Mouse (Mus musculus) forebrain, embryonic 12.5 days (tissue): ENCODE data around the gene Tshb. TPM values are rescaled to one million over a fixed set of nuclear protein-coding genes. Genes with fewer than 3 reads are reported as not detected.

ENCODE experiments used
- ATAC-seq: fragments of 200-750 bp; cut with Nextera tagmentation; 2 replicates; pipeline ENCODE4 v1.8.0; 2017; ENCODE audit warnings: moderate TSS enrichment; ENCODE audit not compliant: low FRiP score
- H3K27ac ChIP-seq: fragments of 300-500 bp; sonication (generic); 2 replicates; pipeline ENCODE4 v1.5.1; 2016; ENCODE audit warnings: mild to moderate bottlenecking
- H3K27me3 ChIP-seq: fragments of 300-500 bp; sonication (generic); 2 replicates; pipeline ENCODE4 v1.6.1; 2016; ENCODE audit warnings: mild to moderate bottlenecking
- H3K36me3 ChIP-seq: fragments of 300-500 bp; sonication (generic); replicated peaks from 2 replicates; pipeline ENCODE4 v1.6.1; 2016; ENCODE audit warnings: mild to moderate bottlenecking
- H3K4me1 ChIP-seq: fragments of 300-500 bp; sonication (generic); 2 replicates; pipeline ENCODE4 v1.6.1; 2016
- H3K4me2 ChIP-seq: fragments of 300-500 bp; sonication (generic); 2 replicates; pipeline ENCODE4 v1.6.1; 2016; ENCODE audit warnings: mild to moderate bottlenecking, moderate library complexity
- H3K4me3 ChIP-seq: fragments of 300-500 bp; sonication (generic); replicated peaks from 2 replicates; pipeline ENCODE4 v1.5.1; 2016; ENCODE audit warnings: mild to moderate bottlenecking
- H3K9ac ChIP-seq: fragments of 300-500 bp; sonication (generic); 2 replicates; pipeline ENCODE4 v1.6.1; 2016; ENCODE audit warnings: mild to moderate bottlenecking
- H3K9me3 ChIP-seq: fragments of 300-500 bp; sonication (generic); 2 replicates; pipeline ENCODE4 v1.6.1; 2016
- WGBS: fragments of 180-500 bp; shearing (Covaris S2); methylation state at CpG from one replicate; pipeline ENCODE4 v1.1.7; 2016; 5-methylcytosine and 5-hydroxymethylcytosine counted together
- polyA plus RNA-seq: library from polyadenylated mRNA; unstranded; fragments of >200 nt; fragmentation: Nextera tagmentation; extraction: Ambion mirVana; gene quantifications from 2 replicates; pipeline ENCODE4 v1.2.1, GENCODE M21; 2016

Gene Tshb
- polyA plus RNA-seq: 0.05 and 0.06 TPM in 2 replicates

- no peaks in the 10 kb centered on the region for H3K4me1 ChIP-seq
- ATAC-seq: no peak
- H3K9ac ChIP-seq: no peak within 1 kb of the TSS
- H3K4me3 ChIP-seq: no peak within 1 kb of the TSS
- no peak within 1 kb of the TSS for H3K27ac ChIP-seq
- no peaks in the 10 kb centered on the region for H3K27me3 ChIP-seq
- no peaks in the 10 kb centered on the region for H3K36me3 ChIP-seq
- H3K4me2 ChIP-seq: no peak within 1 kb of the TSS
- 82% methylated on average over 2 of the region's 2 CpGs for WGBS
- no peaks in the 10 kb centered on the region for H3K9me3 ChIP-seq
These were observed at the start of gene Tshb for GRCm38 (mm10) chr3:102782618-102783017. TSS of gene Tshb (minus strand) at chr3:102782718.

GRCm38 (mm10) chr3:102803937-102804336 lies 21.4 kb upstream of the Tshb start:
- H3K9ac ChIP-seq: no peak overlapping the region
- WGBS: 8% methylated on average over 3 of the region's 3 CpGs
- no peaks in the 10 kb centered on the region for H3K9me3 ChIP-seq
- H3K27me3 ChIP-seq: no peaks in the 10 kb centered on the region
- no peak overlapping the region for H3K4me3 ChIP-seq
- no peak overlapping the region for H3K27ac ChIP-seq
- H3K4me1 ChIP-seq: no peaks in the 10 kb centered on the region
- no peak for ATAC-seq
- no peak overlapping the region for H3K4me2 ChIP-seq
- no peaks in the 10 kb centered on the region for H3K36me3 ChIP-seq

DNA sequence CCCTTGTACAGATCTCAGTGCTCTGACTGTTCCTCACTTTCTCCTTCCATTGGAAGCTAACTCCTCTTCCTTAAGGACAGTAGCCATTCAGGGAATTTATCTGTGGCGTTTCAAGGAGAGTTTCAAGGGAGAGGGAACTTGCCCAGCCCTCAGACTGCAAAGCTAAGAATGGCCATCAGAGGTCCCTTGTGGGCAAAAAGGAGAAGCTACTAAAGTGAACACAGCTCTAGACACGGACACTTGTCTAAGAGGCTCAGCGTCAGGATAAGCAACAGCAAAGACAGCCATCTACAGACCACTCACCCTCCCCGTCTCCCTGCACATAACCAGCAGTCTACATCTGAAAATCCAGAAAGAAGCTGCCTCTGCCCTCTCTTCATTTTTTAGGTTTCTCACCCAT lies 4.9 kb upstream of the Tshb start:
- Histone ChIP-seq H3K9me3 (no peaks in the 10 kb centered on the region), H3K9ac (no peak overlapping the region), H3K36me3 (no peaks in the 10 kb centered on the region), H3K4me2 (no peak overlapping the region), H3K27ac (no peak overlapping the region), H3K4me1 (no peaks in the 10 kb centered on the region), H3K27me3 (no peaks in the 10 kb centered on the region), H3K4me3 (no peak overlapping the region)
- ATAC-seq: no peak
- WGBS: 51% methylated on average over 4 of the region's 4 CpGs

DNA sequence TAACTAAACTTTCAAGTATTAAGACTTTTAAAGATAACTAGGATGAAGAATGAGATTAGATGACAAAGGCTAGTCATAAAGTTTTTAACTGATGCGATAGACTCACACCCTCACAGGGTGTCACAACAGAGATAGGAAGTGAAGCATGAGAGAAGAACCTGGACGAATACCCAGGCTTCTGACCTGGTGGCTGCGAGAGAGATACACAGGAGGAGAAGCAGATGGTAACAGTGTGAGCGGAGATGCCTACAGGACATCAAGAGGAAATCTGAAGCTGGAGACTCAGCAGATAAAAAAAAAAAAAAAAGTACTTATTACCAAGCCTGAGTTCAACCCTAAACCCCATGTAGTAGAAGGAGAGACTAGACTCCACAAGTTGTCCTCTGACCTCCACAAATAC lies 9.5 kb downstream of the Tshb start:
- Histone ChIP-seq H3K4me3 (no peak overlapping the region), H3K27ac (no peak overlapping the region), H3K27me3 (no peaks in the 10 kb centered on the region), H3K36me3 (no peaks in the 10 kb centered on the region), H3K4me1 (no peaks in the 10 kb centered on the region), H3K4me2 (no peak overlapping the region), H3K9ac (no peak overlapping the region), H3K9me3 (no peaks in the 10 kb centered on the region)
- 91% methylated on average over 4 of the region's 4 CpGs for WGBS
- ATAC-seq: no peak

DNA sequence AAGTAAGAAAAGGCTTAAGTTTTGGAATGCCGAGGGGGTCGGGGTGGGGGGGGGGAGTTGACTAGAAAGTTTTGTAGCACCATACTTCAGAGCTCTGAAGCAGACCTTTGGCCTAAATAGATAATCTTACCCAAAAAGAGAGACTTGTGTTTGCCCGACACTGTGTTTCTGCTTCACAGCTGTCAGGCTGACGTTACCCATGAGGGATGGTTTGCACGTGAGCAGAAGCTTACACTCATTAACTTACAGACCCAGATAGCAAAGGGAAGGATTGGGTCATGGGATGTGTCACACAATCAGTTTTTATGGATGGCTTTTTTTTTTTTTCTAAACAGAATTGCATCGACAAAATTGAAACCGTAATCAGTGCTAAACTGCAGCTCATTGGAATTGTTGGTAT lies 17.7 kb downstream of the Tshb start:
- no peak for ATAC-seq
- Histone ChIP-seq H3K27me3 (no peaks in the 10 kb centered on the region), H3K4me1 (peaks cover 8% of the 10 kb centered on the region)

GRCm38 (mm10) chr3:102763713-102764400 lies 18.7 kb downstream of the Tshb start:
- 44% methylated on average over 10 of the region's 10 CpGs for WGBS
- Histone ChIP-seq H3K9me3 (no peaks in the 10 kb centered on the region), H3K27ac (peak overlapping the region; percentile 56), H3K27me3 (no peaks in the 10 kb centered on the region), H3K4me3 (no peak overlapping the region), H3K4me2 (no peak overlapping the region; the same call in 1 of the 2 replicates), H3K36me3 (peaks cover 23% of the 10 kb centered on the region), H3K4me1 (peaks cover 8% of the 10 kb centered on the region), H3K9ac (no peak overlapping the region; the same call in 1 of the 2 replicates)
- ATAC-seq: 0 out of 2 replicates have a peak, but pooled peaks have one; percentile 30

More for the DNA sequence above, 17.7 kb downstream of the Tshb start:
- WGBS: 81% methylated on average over 7 of the region's 7 CpGs
- H3K4me2 ChIP-seq: no peak overlapping the region
- peaks cover 19% of the 10 kb centered on the region for H3K36me3 ChIP-seq
- H3K9ac ChIP-seq: no peak overlapping the region
- H3K4me3 ChIP-seq: no peak overlapping the region
- no peaks in the 10 kb centered on the region for H3K9me3 ChIP-seq
- no peak overlapping the region for H3K27ac ChIP-seq

DNA sequence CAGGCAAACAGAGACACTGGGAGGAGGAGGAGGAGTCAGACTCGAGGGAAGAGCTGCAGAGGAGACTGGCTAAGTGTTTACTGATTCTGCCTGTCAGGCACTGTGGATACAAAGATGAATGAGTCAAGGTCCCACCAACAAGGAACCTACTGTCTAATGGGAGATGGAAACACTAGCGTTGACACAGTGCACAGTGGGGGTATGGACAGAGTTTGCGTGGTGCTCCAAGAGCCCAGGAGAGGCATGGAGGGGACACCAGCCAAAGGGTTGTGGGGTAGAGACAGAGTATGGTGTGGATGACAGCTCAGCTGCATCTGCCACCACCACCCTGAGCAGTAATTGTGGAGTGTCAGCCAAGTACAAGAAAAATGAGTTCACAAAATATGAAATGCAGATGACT lies 20.1 kb downstream of the Tshb start:
- Histone ChIP-seq H3K27ac (no peak overlapping the region), H3K9me3 (no peaks in the 10 kb centered on the region), H3K36me3 (peaks cover 19% of the 10 kb centered on the region), H3K4me2 (no peak overlapping the region), H3K27me3 (no peaks in the 10 kb centered on the region), H3K9ac (no peak overlapping the region), H3K4me1 (peaks cover 8% of the 10 kb centered on the region), H3K4me3 (no peak overlapping the region)
- WGBS: 56% methylated on average over 3 of the region's 3 CpGs
- ATAC-seq: no peak

DNA sequence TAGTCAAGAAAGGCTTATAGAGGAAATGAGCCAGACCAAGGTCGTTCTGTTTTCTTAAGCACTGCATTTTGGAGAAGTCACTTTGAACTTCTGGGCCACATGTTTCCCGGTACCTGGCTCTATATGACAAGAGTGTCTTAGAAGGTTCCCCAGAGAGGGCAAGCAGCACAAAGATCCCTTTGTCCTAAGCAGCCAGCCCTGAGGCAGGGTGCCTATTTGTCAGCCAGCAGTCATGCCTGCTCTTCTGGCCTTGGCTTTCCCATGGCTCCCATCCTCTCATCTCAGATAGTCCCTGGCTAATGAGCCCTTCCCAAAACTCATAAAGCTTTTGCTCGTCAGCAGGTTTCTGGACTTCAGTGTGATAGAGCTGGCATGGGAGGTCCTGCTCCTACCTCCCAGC lies 22.3 kb downstream of the Tshb start:
- Histone ChIP-seq H3K4me3 (no peak overlapping the region), H3K9ac (no peak overlapping the region), H3K9me3 (no peaks in the 10 kb centered on the region), H3K4me2 (no peak overlapping the region), H3K4me1 (peaks cover 8% of the 10 kb centered on the region), H3K27me3 (no peaks in the 10 kb centered on the region), H3K27ac (no peak overlapping the region), H3K36me3 (peaks cover 10% of the 10 kb centered on the region)
- WGBS: 84% methylated on average over 3 of the region's 3 CpGs
- ATAC-seq: no peak

DNA sequence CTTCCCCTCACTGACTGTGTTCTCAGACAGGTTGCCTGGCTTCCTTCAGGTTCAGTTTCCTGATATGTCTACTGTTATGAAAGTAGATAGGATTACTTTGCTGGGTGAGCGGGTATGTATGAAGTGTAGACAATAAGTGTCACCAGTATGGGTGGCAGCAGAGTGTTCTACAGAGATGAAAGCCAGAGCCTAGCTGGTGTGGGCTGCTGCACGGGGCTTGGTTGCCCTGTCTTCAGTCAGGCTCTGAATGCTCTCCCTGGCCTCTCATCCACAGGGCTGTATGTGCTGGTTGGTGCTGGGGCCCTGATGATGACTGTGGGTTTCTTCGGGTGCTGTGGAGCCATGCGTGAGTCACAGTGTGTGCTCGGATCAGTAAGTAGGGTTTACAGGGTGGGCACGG lies 25.5 kb downstream of the Tshb start:
- Histone ChIP-seq H3K36me3 (peaks cover 10% of the 10 kb centered on the region), H3K9me3 (no peaks in the 10 kb centered on the region), H3K4me1 (no peaks in the 10 kb centered on the region), H3K4me3 (no peak overlapping the region), H3K4me2 (no peak overlapping the region), H3K9ac (no peak overlapping the region), H3K27me3 (no peaks in the 10 kb centered on the region), H3K27ac (no peak overlapping the region)
- ATAC-seq: no peak
- WGBS: 82% methylated on average over 6 of the region's 6 CpGs

DNA sequence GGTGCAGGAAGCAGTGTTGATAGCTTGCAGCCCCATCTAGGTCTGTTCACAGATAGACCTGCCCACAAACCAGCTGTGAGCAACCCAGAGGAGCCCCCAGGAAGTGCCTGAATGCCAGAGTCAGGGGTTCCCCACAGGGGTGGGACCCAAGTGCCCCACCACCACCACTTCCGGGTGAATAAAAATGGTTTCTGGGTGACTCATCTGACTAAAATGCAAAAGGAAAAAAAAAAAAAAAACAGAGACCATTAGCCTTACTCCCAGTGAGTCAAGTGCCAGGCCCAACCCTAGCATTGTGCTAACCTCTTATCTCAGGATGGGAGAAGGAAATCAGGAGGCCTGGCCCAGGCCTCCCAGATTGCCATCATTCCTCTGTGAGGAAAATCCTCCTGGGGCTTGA lies 26.7 kb downstream of the Tshb start:
- Histone ChIP-seq H3K27ac (no peak overlapping the region), H3K4me3 (no peak overlapping the region), H3K9me3 (no peaks in the 10 kb centered on the region), H3K4me1 (no peaks in the 10 kb centered on the region), H3K4me2 (no peak overlapping the region), H3K36me3 (peaks cover 13% of the 10 kb centered on the region), H3K27me3 (no peaks in the 10 kb centered on the region), H3K9ac (no peak overlapping the region)
- WGBS: 78% methylated on average over 1 of the region's 1 CpGs
- ATAC-seq: no peak

- Histone ChIP-seq H3K27me3 (no peaks in the 10 kb centered on the region), H3K27ac (no peak overlapping the region), H3K9ac (no peak overlapping the region), H3K4me2 (no peak overlapping the region), H3K9me3 (no peaks in the 10 kb centered on the region), H3K36me3 (0 out of 2 replicates have a peak, but pooled peaks cover 3% of the 10 kb centered on the region), H3K4me3 (no peak overlapping the region), H3K4me1 (peaks cover 7% of the 10 kb centered on the region)
- ATAC-seq: no peak
- WGBS: 89% methylated on average over 5 of the region's 5 CpGs
These were observed 30.1 kb downstream of the Tshb start for GRCm38 (mm10) chr3:102752457-102752856.

GRCm38 (mm10) chr3:102752053-102752452 lies 30.5 kb downstream of the Tshb start:
- no peaks in the 10 kb centered on the region for H3K9me3 ChIP-seq
- ATAC-seq: no peak
- no peak overlapping the region for H3K27ac ChIP-seq
- H3K36me3 ChIP-seq: 0 out of 2 replicates have a peak, but pooled peaks cover 3% of the 10 kb centered on the region
- no peak overlapping the region for H3K4me2 ChIP-seq
- no peak overlapping the region for H3K4me3 ChIP-seq
- H3K4me1 ChIP-seq: peaks cover 11% of the 10 kb centered on the region
- WGBS: 92% methylated on average over 4 of the region's 4 CpGs
- H3K9ac ChIP-seq: no peak overlapping the region
- H3K27me3 ChIP-seq: no peaks in the 10 kb centered on the region

DNA sequence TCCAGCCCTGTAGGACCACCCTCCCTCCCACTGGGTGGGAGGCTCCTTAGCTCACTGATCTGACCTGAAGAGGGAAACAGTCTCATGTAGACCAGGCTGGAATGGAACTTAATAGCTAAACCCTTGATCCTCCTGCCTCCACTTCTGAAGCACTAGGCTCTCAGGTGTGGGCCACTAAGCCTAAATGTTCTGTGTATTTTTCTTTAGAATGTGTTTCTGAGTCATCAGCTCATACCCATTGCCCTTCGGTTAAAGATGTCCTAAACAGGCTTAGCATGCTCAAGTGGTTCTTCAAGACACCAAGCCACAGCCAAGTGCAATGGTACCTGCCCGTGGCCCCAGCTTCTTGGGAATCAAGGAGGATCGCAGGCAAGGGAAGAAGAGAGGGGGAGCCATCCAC lies 31.0 kb downstream of the Tshb start:
- WGBS: 96% methylated on average over 3 of the region's 3 CpGs
- no peak overlapping the region for H3K4me2 ChIP-seq
- no peaks in the 10 kb centered on the region for H3K9me3 ChIP-seq
- H3K27me3 ChIP-seq: no peaks in the 10 kb centered on the region
- H3K27ac ChIP-seq: no peak overlapping the region
- no peak overlapping the region for H3K4me3 ChIP-seq
- H3K4me1 ChIP-seq: peaks cover 11% of the 10 kb centered on the region
- 0 out of 2 replicates have a peak, but pooled peaks cover 3% of the 10 kb centered on the region for H3K36me3 ChIP-seq
- no peak for ATAC-seq
- no peak overlapping the region for H3K9ac ChIP-seq
